Mouse (Mus musculus): Measurements from ENCODE around the gene Cdh22. TPM values are rescaled to one million over a fixed set of nuclear protein-coding genes. Genes with fewer than 3 reads are reported as not detected.
A peak's percentile ranks its signal among the peaks of the same experiment; 100 is the strongest.

Gene Cdh22
- total RNA-seq (2021), result 1 to 10 TPM; 1.4 to 1.7 TPM
- long read RNA-seq, experiment 1, partial matches to known transcripts, result 1 of 6 reads
- long read RNA-seq, experiment 1, other reads (novel, unspliced or antisense), result 3 of 6 reads
- long read RNA-seq, experiment 2, partial matches to known transcripts, result 0 of 4 reads
- long read RNA-seq, experiment 2, other reads (novel, unspliced or antisense), result 1 of 4 reads

GRCm38 (mm10) chr2:165234613-165235291 is at the start of gene Cdh22:
Gene Cdh22 (minus strand): TSS chr2:165234853.
- DNase-seq (ENCODE audit: low spot score in 2 of 2), result peak; percentile 27 to 34

DNA sequence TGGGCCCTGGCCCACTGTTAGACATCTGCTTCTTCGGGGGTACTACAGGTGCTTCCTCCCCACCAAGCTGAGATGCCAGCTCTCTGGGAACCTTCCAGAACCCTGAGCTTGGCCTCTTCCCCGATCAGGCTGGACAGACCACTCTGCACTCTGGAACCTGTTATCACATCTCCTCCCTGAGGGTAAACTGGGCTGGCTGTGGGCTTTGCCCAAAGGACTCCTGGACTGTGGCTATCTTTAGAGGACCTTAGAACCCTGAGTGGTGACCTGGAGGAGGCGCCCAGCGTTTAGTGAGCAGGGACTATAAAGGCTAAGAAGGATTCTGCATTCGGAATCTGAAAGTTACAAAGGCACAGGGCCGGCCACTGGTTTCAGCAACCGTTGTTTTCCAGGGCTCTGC is 49.7 kb upstream of the Cdh22 start:
- DNase-seq (ENCODE audit: low spot score in 2 of 2), result no peak

DNA sequence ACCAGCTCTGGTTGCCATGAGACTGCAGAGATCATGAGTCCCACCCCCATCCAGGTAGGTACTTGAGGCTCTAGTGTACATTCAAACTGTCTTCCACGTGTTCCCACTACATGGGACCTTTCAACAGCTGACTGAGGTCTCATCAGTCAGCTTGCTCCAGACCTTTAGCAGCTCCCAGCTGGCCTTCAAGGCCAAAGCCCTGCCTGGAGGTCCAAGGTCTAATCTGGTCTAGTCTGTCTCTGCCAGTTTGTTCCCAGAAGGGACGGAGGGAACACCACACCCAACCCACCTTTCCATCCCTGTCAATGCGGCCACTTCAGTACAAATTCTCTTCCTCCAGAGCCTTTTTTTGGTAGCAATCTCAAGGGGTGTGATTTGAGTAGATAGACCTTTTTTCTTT is 49.0 kb upstream of the Cdh22 start:
- no peak for DNase-seq (ENCODE audit: low spot score in 2 of 2)

DNA sequence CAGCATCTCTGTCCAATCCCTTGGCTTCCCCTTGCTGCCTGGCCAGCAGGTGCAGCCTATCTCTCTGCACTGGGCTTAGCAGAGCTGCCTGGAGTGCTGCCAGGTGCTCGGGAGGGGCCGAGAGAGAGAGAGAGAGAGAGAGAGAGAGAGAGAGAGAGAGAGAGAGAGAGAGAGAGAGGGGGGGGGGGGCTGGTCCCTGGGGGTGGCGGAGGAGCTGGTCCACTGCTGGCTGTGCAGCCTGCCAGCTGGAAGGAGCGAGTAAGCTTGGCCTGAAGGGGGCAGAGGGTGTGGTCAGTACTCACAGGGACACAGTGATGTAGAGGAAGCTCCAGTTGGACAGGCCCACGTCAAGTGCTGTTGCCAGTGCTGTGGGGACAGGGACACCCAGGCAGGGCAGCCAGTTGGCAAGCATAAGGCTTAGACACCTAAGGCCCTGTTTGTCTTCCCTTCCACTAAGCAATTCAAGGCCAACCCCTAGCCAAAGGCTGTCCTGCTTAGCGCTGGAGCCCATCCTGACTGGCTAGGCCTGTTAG is 47.2 kb upstream of the Cdh22 start:
- no peak for DNase-seq (ENCODE audit: low spot score in 2 of 2)

DNA sequence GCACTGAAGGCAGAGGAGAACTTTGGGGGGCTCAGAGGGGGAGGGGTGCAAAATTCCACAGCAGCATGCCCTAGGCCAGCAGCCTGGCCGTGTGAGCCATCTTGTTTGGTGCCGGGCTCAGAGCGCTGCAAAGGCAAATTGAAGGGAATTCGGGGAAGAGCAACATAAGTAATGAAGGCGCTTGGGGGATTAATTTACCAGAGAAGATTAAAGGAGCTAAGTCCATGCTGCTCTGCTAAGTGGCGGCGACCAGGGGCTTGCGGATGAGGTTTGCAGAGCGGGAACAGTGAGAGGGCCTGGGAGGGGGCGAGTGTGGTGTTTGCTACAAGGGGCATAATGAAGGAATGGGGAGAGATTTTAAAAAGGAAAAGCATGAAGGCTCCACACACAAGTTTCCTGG is 44.7 kb upstream of the Cdh22 start:
- DNase-seq (ENCODE audit: low spot score in 2 of 2), result no peak

GRCm38 (mm10) chr2:165277188-165277740 is 42.6 kb upstream of the Cdh22 start:
- no peak for DNase-seq (ENCODE audit: low spot score in 2 of 2)

- peak in 1 of 2 experiments; percentile 40 for DNase-seq (ENCODE audit: low spot score in 2 of 2)
Observed at GRCm38 (mm10) chr2:165275824-165276223, 41.2 kb upstream of the Cdh22 start.

GRCm38 (mm10) chr2:165275124-165275640 is 40.5 kb upstream of the Cdh22 start:
- DNase-seq (ENCODE audit: low spot score in 2 of 2), result no peak

DNA sequence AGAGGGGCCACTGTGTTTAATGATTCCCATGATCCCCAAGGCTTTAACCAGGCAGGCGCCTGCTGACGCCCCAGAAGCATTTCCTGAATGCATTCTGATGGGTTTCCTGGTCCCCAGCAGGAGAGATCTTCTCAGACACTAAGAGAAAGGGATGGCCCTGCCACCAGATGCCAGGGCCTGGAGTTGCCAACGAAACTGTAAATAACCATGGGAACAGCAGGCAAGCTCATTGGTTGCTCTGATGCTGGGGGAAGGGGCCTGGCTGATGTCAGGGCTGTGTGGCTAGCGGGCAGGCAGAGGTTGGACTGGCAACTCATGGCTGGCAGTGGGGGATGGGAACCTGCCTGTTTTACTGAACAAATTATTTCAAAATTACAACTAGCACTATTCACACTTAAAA is 38.9 kb upstream of the Cdh22 start:
- DNase-seq (ENCODE audit: low spot score in 2 of 2), result no peak

DNA sequence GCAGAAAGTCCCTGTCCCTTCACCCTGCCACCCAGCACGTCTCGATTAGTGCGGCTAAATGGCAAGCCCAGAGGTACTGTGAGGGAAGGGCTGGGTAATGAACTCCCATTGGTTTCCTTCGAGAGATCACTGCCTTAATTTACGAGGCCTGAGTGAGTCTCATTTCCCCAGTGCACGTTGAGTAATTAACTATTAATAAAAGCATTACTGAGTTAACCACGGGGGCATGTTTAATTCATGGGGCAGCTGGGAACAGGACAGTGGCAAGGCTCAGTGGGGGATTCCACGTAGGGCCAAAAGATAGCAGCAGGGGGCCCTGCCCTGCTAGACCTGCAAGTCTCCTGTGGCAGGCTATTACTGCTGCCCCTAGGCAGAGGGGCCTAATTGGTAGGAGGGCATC is 36.7 kb upstream of the Cdh22 start:
- no peak for DNase-seq (ENCODE audit: low spot score in 2 of 2)

GRCm38 (mm10) chr2:165270858-165271257 is 36.2 kb upstream of the Cdh22 start:
- DNase-seq (ENCODE audit: low spot score in 2 of 2), result no peak

DNA sequence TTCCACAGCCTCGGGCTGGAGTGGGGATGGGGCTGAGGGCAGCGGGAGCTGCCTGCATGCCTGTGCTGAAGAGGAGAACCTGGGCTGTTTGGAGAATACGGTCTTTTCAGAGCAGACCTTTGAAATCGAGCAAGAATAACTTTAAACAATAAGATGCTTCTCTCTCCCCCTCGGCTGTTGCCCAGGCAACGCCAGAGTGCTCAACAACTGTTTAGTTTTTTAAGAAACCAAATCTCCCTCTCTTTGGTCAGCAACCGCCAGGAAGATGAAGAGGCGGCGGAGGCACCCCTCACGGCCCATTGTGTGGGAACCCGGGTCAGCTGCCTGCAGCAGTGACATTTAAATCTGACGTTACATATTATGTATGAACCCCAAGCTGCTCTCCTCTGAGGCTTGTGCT is 32.1 kb upstream of the Cdh22 start:
- no peak for DNase-seq (ENCODE audit: low spot score in 2 of 2)

DNA sequence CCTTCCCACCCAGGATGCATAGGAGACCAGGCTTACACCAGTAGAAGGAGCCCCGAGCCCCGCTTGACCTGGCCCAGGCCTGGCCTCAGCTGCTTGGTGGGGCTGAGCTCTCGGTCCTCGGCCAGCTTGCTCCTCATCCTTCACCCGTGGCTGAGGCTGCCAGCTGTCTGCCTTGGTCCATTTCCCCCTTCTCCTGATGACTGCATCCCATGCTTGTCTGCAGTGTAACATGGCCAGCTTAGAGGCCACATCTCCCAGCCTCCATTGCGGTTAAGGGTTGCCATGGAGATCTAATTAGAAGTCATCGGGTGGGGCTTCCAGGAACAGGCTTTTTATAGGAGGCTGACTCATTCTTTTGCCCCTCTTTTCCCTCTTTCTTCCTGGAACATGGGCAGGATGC is 29.2 kb upstream of the Cdh22 start:
- no peak for DNase-seq (ENCODE audit: low spot score in 2 of 2)

- no peak for DNase-seq (ENCODE audit: low spot score in 2 of 2)
Observed at GRCm38 (mm10) chr2:165262274-165262990, 27.8 kb upstream of the Cdh22 start.

- DNase-seq (ENCODE audit: low spot score in 2 of 2), result no peak
Observed at GRCm38 (mm10) chr2:165259859-165260258, 25.2 kb upstream of the Cdh22 start.

DNA sequence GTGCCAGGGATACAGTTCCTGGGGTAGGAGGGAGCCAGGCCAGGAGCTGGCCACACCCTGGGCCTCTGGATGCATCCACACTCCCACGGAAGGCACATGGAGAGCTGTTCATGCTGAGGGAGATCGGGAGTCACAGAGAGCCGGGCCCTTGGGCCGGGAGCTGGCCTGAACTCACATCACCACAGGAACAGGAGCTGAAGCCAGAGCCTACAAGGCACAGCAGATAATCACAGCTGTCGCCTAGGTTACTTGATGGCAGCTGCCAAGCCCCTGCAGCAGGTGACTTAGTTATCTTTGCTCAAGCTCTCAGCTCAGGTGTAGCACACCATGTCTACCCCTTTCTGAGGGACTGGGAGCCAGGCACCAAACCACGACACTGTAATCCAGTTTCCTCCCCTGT is 23.7 kb upstream of the Cdh22 start:
- DNase-seq (ENCODE audit: low spot score in 2 of 2), result no peak

- no peak for DNase-seq (ENCODE audit: low spot score in 2 of 2)
Observed at GRCm38 (mm10) chr2:165257151-165257834, 22.6 kb upstream of the Cdh22 start.

DNA sequence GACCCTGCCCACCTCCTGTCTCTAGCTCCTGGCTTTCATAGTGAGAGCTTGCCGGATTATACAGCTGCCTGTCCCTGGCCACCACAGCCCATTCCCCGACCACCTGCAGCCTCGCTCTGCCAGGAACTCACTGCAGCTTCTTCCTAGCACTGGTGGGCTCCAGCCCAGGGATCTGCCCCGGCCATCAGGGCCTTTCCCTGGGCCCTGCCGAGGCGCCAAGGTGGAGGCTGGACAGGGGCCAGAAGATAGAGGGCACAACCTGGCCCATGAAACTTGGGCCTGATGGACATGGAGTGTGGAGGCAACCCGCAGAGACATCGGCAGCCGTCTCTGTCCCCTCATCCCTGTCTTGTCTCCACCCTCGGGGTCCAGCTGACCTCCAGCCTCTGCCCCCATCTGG is 21.6 kb upstream of the Cdh22 start:
- no peak for DNase-seq (ENCODE audit: low spot score in 2 of 2)

DNA sequence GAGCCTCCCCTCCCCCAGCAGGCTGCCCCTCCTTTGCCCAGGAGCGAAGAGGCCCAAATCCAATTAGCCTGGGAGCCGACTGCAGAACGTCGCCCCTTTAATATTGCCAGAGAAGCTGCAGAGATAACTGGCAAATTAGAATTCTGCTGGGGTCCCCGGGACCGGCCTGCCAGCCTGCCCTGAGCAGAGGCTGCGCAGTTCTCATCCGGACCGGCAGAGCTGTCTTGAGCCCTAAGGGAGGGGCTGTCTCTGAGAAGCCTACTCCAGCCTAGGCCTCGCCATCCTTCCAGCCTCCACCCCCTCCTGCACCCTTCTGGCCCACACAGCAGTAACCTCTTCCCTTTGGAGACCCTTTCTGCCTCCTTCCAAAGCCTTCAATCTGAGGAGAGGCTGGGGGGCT is 19.2 kb upstream of the Cdh22 start:
- DNase-seq (ENCODE audit: low spot score in 2 of 2), result no peak

- DNase-seq (ENCODE audit: low spot score in 2 of 2), result no peak
Observed at GRCm38 (mm10) chr2:165253269-165253668, 18.6 kb upstream of the Cdh22 start.

- DNase-seq (ENCODE audit: low spot score in 2 of 2), result no peak
Observed at GRCm38 (mm10) chr2:165252801-165253200, 18.1 kb upstream of the Cdh22 start.

Measured in adrenal gland, postnatal 4 days (tissue).